Mouse (Mus musculus): Measurements from ENCODE around the gene Pdcd4.

DNA sequence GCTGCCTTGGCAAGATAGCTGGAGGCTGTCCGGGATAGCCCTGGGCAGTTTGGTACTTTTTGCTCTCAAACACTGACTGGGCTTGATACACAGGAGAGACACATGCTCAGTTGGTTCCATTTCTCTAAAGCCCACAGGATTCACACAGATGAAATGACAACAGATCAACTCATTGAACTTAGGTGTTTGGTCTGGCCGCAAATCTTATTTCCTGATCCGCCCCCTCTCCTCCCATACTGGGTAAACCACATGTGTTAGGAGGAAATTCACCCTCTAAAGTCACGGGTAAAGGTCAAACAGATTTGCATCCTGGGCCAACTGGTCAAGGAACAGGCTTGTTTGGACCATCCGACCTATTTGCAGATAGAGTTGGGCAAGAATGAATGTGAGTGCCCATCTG is 2.5 kb upstream of the Pdcd4 start:
- TF ChIP-seq POLR2A (IDR thresholded peaks at IDR 0.05; ENCODE audit: borderline replicate concordance, extremely low read depth, low read depth, low read length) (no peak), CTCF (IDR thresholded peaks at IDR 0.05; ENCODE audit: insufficient read depth, low read length) (no peak)
